Mouse (Mus musculus): ENCODE data around the gene Izumo1r. TPM values are rescaled to one million over a fixed set of nuclear protein-coding genes. Genes with fewer than 3 reads are reported as not detected.

The Izumo1r gene
- polyA plus RNA-seq, 1 experiment, result not detected

DNA sequence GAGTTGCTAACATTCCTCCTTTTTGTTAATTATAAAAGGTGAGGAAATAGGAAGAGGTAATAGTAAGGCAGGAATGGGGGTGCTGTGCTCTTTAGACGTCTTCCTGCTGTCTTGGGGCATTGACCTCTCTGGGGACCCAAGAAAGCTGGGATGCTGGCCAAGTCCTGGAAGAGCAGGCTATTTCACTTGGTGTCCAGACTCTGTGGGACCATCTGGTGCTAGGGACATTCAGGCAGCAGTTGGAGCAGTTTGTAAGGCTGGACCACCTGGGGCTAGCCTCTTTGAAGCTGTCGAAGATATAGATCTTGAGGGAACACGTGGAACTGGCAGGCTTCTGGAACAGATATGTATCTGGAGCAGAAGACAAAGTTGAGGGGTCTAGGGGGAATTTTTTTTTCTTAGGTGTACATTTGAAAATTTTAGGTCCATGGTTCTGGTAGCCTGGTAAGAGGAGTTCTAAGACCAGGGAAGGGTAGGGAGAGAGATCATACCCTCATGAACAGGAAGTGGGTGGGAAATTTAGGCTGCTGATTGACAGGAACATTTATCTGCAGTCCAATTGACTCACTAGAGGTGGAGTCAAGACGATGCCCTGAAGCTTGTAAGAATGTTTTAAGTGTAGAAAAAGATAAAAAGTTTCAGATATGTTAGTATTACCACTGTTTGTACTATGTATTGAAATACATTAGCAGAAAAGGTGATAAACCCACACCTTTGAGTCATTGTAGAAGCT is 46.7 kb downstream of the Izumo1r start:
- no peaks in the 10 kb centered on the region for H3K79me2 ChIP-seq (ENCODE audit: control insufficient read depth, insufficient read depth)
- no peaks in the 10 kb centered on the region for H3K36me3 ChIP-seq (ENCODE audit: control insufficient read depth, insufficient read depth)
- TF ChIP-seq POLR2A (IDR thresholded peaks at IDR 0.05; ENCODE audit: insufficient read length, low read depth) (no peak), USF1 (IDR thresholded peaks at IDR 0.05; ENCODE audit: low read depth) (no peak), MAX (IDR thresholded peaks at IDR 0.05; ENCODE audit: low read depth) (no peak), POLR2AphosphoS2 (IDR thresholded peaks at IDR 0.05; ENCODE audit: insufficient read length, low read depth) (no peak), MYOG (IDR thresholded peaks at IDR 0.05; ENCODE audit: control insufficient read depth in 1 of 3, insufficient read depth in 1 of 3, insufficient read length in 2 of 3, low read depth in 2 of 3) (no peak), MYOD1 (IDR thresholded peaks at IDR 0.05; ENCODE audit: control insufficient read depth in 1 of 3, insufficient read length in 2 of 3, low read depth in 2 of 3) (no peak), TCF12 (IDR thresholded peaks at IDR 0.05; ENCODE audit: insufficient read depth, poor library complexity, severe bottlenecking) (no peak), SRF (IDR thresholded peaks at IDR 0.05; ENCODE audit: control insufficient read depth, insufficient read length, low read depth) (no peak), E2F4 (IDR thresholded peaks at IDR 0.05; ENCODE audit: insufficient read depth) (no peak), REST (IDR thresholded peaks at IDR 0.05; ENCODE audit: insufficient read depth, insufficient read length) (no peak), TCF3 (IDR thresholded peaks at IDR 0.05; ENCODE audit: insufficient read length, low read depth) (no peak), CEBPB (IDR thresholded peaks at IDR 0.05; ENCODE audit: insufficient read depth, poor library complexity, severe bottlenecking) (no peak)
- H3K4me3 ChIP-seq, result no peak overlapping the region
- no peak overlapping the region for H3K4me2 ChIP-seq (ENCODE audit: low read depth)
- H3K27me3 ChIP-seq (ENCODE audit: control insufficient read depth, insufficient read depth, insufficient read length), result peaks cover 29% of the 10 kb centered on the region
- no peak overlapping the region for H3ac ChIP-seq (ENCODE audit: control insufficient read depth, insufficient read length)

DNA sequence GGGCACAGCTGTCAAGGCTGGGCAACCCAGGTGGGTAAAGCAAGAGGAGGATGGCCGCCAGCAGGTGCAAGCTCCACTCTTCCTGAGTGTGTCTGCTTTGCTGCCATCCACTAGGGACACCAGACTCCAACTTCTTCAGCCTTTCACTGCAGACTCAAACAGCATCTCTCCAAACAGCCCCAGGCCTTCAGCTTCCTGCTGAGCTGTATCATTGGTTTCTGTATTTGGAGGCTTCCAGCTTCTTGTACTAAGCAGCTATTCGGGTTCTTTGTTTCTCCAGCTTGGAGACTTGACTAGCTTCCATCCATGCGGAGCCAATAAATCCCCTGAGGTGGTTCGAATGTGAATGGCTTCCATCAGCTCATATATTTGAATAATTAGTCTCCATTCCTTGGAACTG is 49.2 kb downstream of the Izumo1r start:
- Histone ChIP-seq H3K4me2 (ENCODE audit: low read depth) (no peak overlapping the region), H3ac (ENCODE audit: control insufficient read depth, insufficient read length) (no peak overlapping the region), H3K36me3 (ENCODE audit: control insufficient read depth, insufficient read depth) (no peaks in the 10 kb centered on the region), H3K79me2 (ENCODE audit: control insufficient read depth, insufficient read depth) (no peaks in the 10 kb centered on the region), H3K27me3 (ENCODE audit: control insufficient read depth, insufficient read depth, insufficient read length) (peaks cover 9% of the 10 kb centered on the region), H3K4me3 (no peak overlapping the region)
- TF ChIP-seq E2F4 (IDR thresholded peaks at IDR 0.05; ENCODE audit: insufficient read depth), result no peak
- no peak for TF ChIP-seq POLR2A (IDR thresholded peaks at IDR 0.05; ENCODE audit: insufficient read length, low read depth)
- TF ChIP-seq CEBPB (IDR thresholded peaks at IDR 0.05; ENCODE audit: insufficient read depth, poor library complexity, severe bottlenecking), result no peak
- TF ChIP-seq USF1 (IDR thresholded peaks at IDR 0.05; ENCODE audit: low read depth), result no peak
- no peak for TF ChIP-seq POLR2AphosphoS2 (IDR thresholded peaks at IDR 0.05; ENCODE audit: insufficient read length, low read depth)
- TF ChIP-seq MAX (IDR thresholded peaks at IDR 0.05; ENCODE audit: low read depth), result no peak
- TF ChIP-seq TCF12 (IDR thresholded peaks at IDR 0.05; ENCODE audit: insufficient read depth, poor library complexity, severe bottlenecking), result no peak
- no peak for TF ChIP-seq MYOD1 (IDR thresholded peaks at IDR 0.05; ENCODE audit: control insufficient read depth in 1 of 3, insufficient read length in 2 of 3, low read depth in 2 of 3)
- TF ChIP-seq REST (IDR thresholded peaks at IDR 0.05; ENCODE audit: insufficient read depth, insufficient read length), result no peak
- no peak for TF ChIP-seq TCF3 (IDR thresholded peaks at IDR 0.05; ENCODE audit: insufficient read length, low read depth)
- no peak for TF ChIP-seq SRF (IDR thresholded peaks at IDR 0.05; ENCODE audit: control insufficient read depth, insufficient read length, low read depth)
- no peak for TF ChIP-seq MYOG (IDR thresholded peaks at IDR 0.05; ENCODE audit: control insufficient read depth in 1 of 3, insufficient read depth in 1 of 3, insufficient read length in 2 of 3, low read depth in 2 of 3)

DNA sequence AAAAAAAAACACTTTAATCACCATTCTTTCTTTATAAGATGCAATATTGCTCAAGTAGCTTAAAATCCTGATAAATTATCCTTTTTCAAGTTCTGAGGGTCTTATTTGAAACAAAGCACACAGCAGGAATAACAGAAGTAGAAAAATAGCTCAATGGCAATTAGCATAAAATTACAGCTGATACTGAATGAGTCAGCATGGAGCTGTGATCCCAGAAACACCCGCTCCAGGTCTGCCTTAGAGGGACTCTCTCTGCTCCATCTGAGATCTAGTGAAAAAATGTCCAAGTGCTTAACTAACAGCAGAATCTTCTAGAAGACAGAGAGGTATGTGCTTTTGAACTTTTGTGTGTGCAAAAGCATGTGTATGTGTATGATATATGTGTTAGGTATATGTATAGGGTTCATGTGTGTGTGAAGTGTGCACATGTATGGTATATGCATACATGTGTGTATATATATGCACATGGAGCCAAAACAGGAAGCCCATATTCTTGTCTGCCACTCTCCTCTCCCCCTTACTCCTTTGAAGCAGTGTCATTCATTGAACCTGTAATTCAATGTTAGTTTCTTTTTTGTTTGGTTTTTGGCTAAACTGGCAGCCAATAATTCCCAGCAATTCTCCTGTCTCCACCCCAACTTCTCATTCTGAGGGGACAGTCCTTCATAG is 55.3 kb downstream of the Izumo1r start:
- H3ac ChIP-seq (ENCODE audit: control insufficient read depth, insufficient read length), result no peak overlapping the region
- TF ChIP-seq POLR2A (IDR thresholded peaks at IDR 0.05; ENCODE audit: insufficient read length, low read depth) (no peak), TCF3 (IDR thresholded peaks at IDR 0.05; ENCODE audit: insufficient read length, low read depth) (no peak), USF1 (IDR thresholded peaks at IDR 0.05; ENCODE audit: low read depth) (no peak), TCF12 (IDR thresholded peaks at IDR 0.05; ENCODE audit: insufficient read depth, poor library complexity, severe bottlenecking) (no peak), MYOG (IDR thresholded peaks at IDR 0.05; ENCODE audit: control insufficient read depth in 1 of 3, insufficient read depth in 1 of 3, insufficient read length in 2 of 3, low read depth in 2 of 3) (no peak), MYOD1 (IDR thresholded peaks at IDR 0.05; ENCODE audit: control insufficient read depth in 1 of 3, insufficient read length in 2 of 3, low read depth in 2 of 3) (no peak), E2F4 (IDR thresholded peaks at IDR 0.05; ENCODE audit: insufficient read depth) (no peak), CEBPB (IDR thresholded peaks at IDR 0.05; ENCODE audit: insufficient read depth, poor library complexity, severe bottlenecking) (no peak), POLR2AphosphoS2 (IDR thresholded peaks at IDR 0.05; ENCODE audit: insufficient read length, low read depth) (no peak), MAX (IDR thresholded peaks at IDR 0.05; ENCODE audit: low read depth) (no peak), SRF (IDR thresholded peaks at IDR 0.05; ENCODE audit: control insufficient read depth, insufficient read length, low read depth) (no peak), REST (IDR thresholded peaks at IDR 0.05; ENCODE audit: insufficient read depth, insufficient read length) (no peak)
- H3K79me2 ChIP-seq (ENCODE audit: control insufficient read depth, insufficient read depth), result no peaks in the 10 kb centered on the region
- H3K27me3 ChIP-seq (ENCODE audit: control insufficient read depth, insufficient read depth, insufficient read length), result no peaks in the 10 kb centered on the region
- H3K4me3 ChIP-seq, result no peak overlapping the region
- H3K36me3 ChIP-seq (ENCODE audit: control insufficient read depth, insufficient read depth), result no peaks in the 10 kb centered on the region
- H3K4me2 ChIP-seq (ENCODE audit: low read depth), result no peak overlapping the region

DNA sequence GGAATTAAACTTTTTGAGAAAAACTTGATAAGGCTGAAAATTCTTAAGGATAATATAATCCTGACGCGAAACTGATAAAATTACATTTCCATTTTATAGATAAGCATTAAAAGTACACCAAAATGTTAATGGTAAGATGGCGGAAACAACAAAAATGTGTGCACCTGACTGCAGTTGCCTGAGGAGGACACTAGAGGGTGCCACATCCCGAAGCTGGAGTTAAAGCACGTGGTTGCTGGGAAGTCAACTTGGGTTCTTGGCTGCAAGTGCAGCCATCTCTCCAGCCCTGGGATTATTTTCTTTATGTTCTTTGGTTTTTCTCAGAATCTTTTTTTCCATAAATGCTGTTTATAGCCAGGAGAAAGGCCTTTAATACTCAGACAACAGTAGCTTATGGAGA is 57.3 kb downstream of the Izumo1r start:
- TF ChIP-seq POLR2A (IDR thresholded peaks at IDR 0.05; ENCODE audit: insufficient read length, low read depth), result no peak
- TF ChIP-seq MYOD1 (IDR thresholded peaks at IDR 0.05; ENCODE audit: control insufficient read depth in 1 of 3, insufficient read length in 2 of 3, low read depth in 2 of 3), result no peak
- no peak for TF ChIP-seq TCF12 (IDR thresholded peaks at IDR 0.05; ENCODE audit: insufficient read depth, poor library complexity, severe bottlenecking)
- TF ChIP-seq SRF (IDR thresholded peaks at IDR 0.05; ENCODE audit: control insufficient read depth, insufficient read length, low read depth), result no peak
- no peak for TF ChIP-seq TCF3 (IDR thresholded peaks at IDR 0.05; ENCODE audit: insufficient read length, low read depth)
- TF ChIP-seq POLR2AphosphoS2 (IDR thresholded peaks at IDR 0.05; ENCODE audit: insufficient read length, low read depth), result no peak
- TF ChIP-seq E2F4 (IDR thresholded peaks at IDR 0.05; ENCODE audit: insufficient read depth), result no peak
- TF ChIP-seq MYOG (IDR thresholded peaks at IDR 0.05; ENCODE audit: control insufficient read depth in 1 of 3, insufficient read depth in 1 of 3, insufficient read length in 2 of 3, low read depth in 2 of 3), result no peak
- TF ChIP-seq MAX (IDR thresholded peaks at IDR 0.05; ENCODE audit: low read depth), result no peak
- TF ChIP-seq USF1 (IDR thresholded peaks at IDR 0.05; ENCODE audit: low read depth), result no peak
- H3K36me3 ChIP-seq (ENCODE audit: control insufficient read depth, insufficient read depth), result no peaks in the 10 kb centered on the region

More for the DNA sequence above, 57.3 kb downstream of the Izumo1r start:
- no peak overlapping the region for H3K4me2 ChIP-seq (ENCODE audit: low read depth)
- H3ac ChIP-seq (ENCODE audit: control insufficient read depth, insufficient read length), result no peak overlapping the region
- no peak overlapping the region for H3K4me3 ChIP-seq
- H3K27me3 ChIP-seq (ENCODE audit: control insufficient read depth, insufficient read depth, insufficient read length), result no peaks in the 10 kb centered on the region
- H3K79me2 ChIP-seq (ENCODE audit: control insufficient read depth, insufficient read depth), result no peaks in the 10 kb centered on the region

Measured in myocyte (in vitro differentiated cells).